Mouse (Mus musculus) brain, embryonic 14.5 days (tissue): Measurements from ENCODE around the gene Prickle4. TPM values are rescaled to one million over a fixed set of nuclear protein-coding genes. Genes with fewer than 3 reads are reported as not detected.
A peak's percentile ranks its signal among the peaks of the same experiment; 100 is the strongest.

Experiments used
- DNase-seq: peaks from one replicate; pipeline ENCODE4 v3.0.0-alpha.2; 2011; ENCODE audit warnings: low read depth
- CTCF ChIP-seq: fragments of 200-500 bp; IDR thresholded peaks from 2 replicates; pipeline ENCODE4 v1.5.1; 2012; ENCODE audit warnings: inconsistent platforms, mild to moderate bottlenecking, moderate library complexity, borderline replicate concordance; ENCODE audit not compliant: insufficient read depth, insufficient read length; ENCODE audit errors: extremely low read depth
- POLR2A ChIP-seq: fragments of 200-500 bp; IDR thresholded peaks from 2 replicates; pipeline ENCODE4 v1.6.1; 2012; ENCODE audit warnings: mild to moderate bottlenecking, inconsistent platforms, borderline replicate concordance; ENCODE audit not compliant: poor library complexity, insufficient read depth, insufficient read length, severe bottlenecking; ENCODE audit errors: extremely low read depth
- polyA plus RNA-seq: library from polyadenylated mRNA; depleted of rRNA; stranded (reverse); fragments of >200 nt; gene quantifications from 2 replicates; pipeline ENCODE4 v1.2.3, GENCODE M21; 2012

Prickle4 gene
- polyA plus RNA-seq, 1 experiment = 1.0 TPM

GRCm38 (mm10) chr17:47688344-47688607 is 6.3 kb downstream of the Prickle4 start, which contains the start of gene Tomm6:
TSS of gene Tomm6 (minus strand) at chr17:47688386.
- no peak for TF ChIP-seq CTCF
- no peak for TF ChIP-seq POLR2A
- no peak for DNase-seq

- peak; percentile 53; the same call in 1 of the 2 replicates for TF ChIP-seq POLR2A
- no peak for TF ChIP-seq CTCF
These were observed 6.9 kb downstream of the Prickle4 start for GRCm38 (mm10) chr17:47687409-47688343.

GRCm38 (mm10) chr17:47682836-47683235 is 11.7 kb downstream of the Prickle4 start:
- no peak for DNase-seq
- TF ChIP-seq POLR2A = no peak

More at GRCm38 (mm10) chr17:47687409-47688343, 6.9 kb downstream of the Prickle4 start:
- peak; percentile 99 for DNase-seq

- TF ChIP-seq CTCF (no peak), POLR2A (no peak)
- DNase-seq = no peak
These were observed 15.8 kb downstream of the Prickle4 start for GRCm38 (mm10) chr17:47678702-47679101.

- TF ChIP-seq CTCF (no peak), POLR2A (no peak)
- no peak for DNase-seq
These were observed 16.3 kb downstream of the Prickle4 start for GRCm38 (mm10) chr17:47678238-47678637.

GRCm38 (mm10) chr17:47676581-47676980 is 18.0 kb downstream of the Prickle4 start:
- DNase-seq = peak; percentile 88
- TF ChIP-seq CTCF (peak; percentile 80), POLR2A (no peak)

GRCm38 (mm10) chr17:47672311-47673111 is 22.0 kb downstream of the Prickle4 start:
- TF ChIP-seq POLR2A (no peak), CTCF (no peak)

GRCm38 (mm10) chr17:47671988-47672310 is 22.6 kb downstream of the Prickle4 start:
- TF ChIP-seq POLR2A (no peak), CTCF (no peak)
- DNase-seq = no peak

More at GRCm38 (mm10) chr17:47672311-47673111, 22.0 kb downstream of the Prickle4 start:
- peak; percentile 70 for DNase-seq

GRCm38 (mm10) chr17:47669166-47669565 is 25.4 kb downstream of the Prickle4 start:
- TF ChIP-seq CTCF (no peak), POLR2A (no peak)
- peak; percentile 62 for DNase-seq

- DNase-seq = no peak
- TF ChIP-seq CTCF = no peak
- TF ChIP-seq POLR2A = no peak
These were observed 30.1 kb downstream of the Prickle4 start for GRCm38 (mm10) chr17:47664474-47664873.

GRCm38 (mm10) chr17:47663009-47663713 is 31.4 kb downstream of the Prickle4 start:
- TF ChIP-seq CTCF = no peak
- peak; percentile 59 for DNase-seq
